Mouse (Mus musculus) kidney, embryonic 15.5 days (tissue): Measurements from ENCODE around the gene Tubb5. TPM values are rescaled to one million over a fixed set of nuclear protein-coding genes. Genes with fewer than 3 reads are reported as not detected.

Experiments
- ATAC-seq: fragments of 200-750 bp; cut with Nextera tagmentation; replicated peaks from 2 replicates; pipeline ENCODE4 v1.8.0; 2017; ENCODE audit warnings: moderate TSS enrichment; ENCODE audit not compliant: low FRiP score
- H3K27ac ChIP-seq: fragments of 300-500 bp; sonication (generic); 2 replicates; pipeline ENCODE4 v1.5.1; 2015; ENCODE audit warnings: mild to moderate bottlenecking, inconsistent platforms
- H3K27me3 ChIP-seq: fragments of 300-500 bp; sonication (generic); 2 replicates; pipeline ENCODE4 v1.6.1; 2015; ENCODE audit warnings: inconsistent platforms
- H3K36me3 ChIP-seq: fragments of 300-500 bp; sonication (generic); 2 replicates; pipeline ENCODE4 v1.6.1; 2015; ENCODE audit warnings: inconsistent platforms
- H3K4me1 ChIP-seq: fragments of 300-500 bp; sonication (generic); 2 replicates; pipeline ENCODE4 v1.6.1; 2015; ENCODE audit warnings: inconsistent platforms
- H3K4me2 ChIP-seq: fragments of 300-500 bp; sonication (generic); 2 replicates; pipeline ENCODE4 v1.6.1; 2015; ENCODE audit warnings: moderate library complexity, mild to moderate bottlenecking, inconsistent platforms
- H3K4me3 ChIP-seq: fragments of 300-500 bp; sonication (generic); replicated peaks from 2 replicates; pipeline ENCODE4 v1.5.1; 2015; ENCODE audit warnings: mild to moderate bottlenecking, inconsistent platforms
- H3K9ac ChIP-seq: fragments of 300-500 bp; sonication (generic); 2 replicates; pipeline ENCODE4 v1.6.1; 2015; ENCODE audit warnings: mild to moderate bottlenecking, inconsistent platforms
- H3K9me3 ChIP-seq: fragments of 300-500 bp; sonication (generic); replicated peaks from 2 replicates; pipeline ENCODE4 v1.6.1; 2016; ENCODE audit warnings: inconsistent platforms
- WGBS: fragments of 180-500 bp; shearing (Covaris S2); methylation state at CpG from one replicate; pipeline ENCODE4 v1.1.7; 2015; ENCODE audit warnings: mixed read lengths; 5-methylcytosine and 5-hydroxymethylcytosine counted together
- microRNA-seq: library from miRNA; unstranded; fragments of <30 nt; microRNA quantifications from one replicate; pipeline ENCODE4, GENCODE M21; 2016
- polyA plus RNA-seq: library from polyadenylated mRNA; unstranded; fragments of >200 nt; fragmentation: Nextera tagmentation; extraction: Ambion mirVana; gene quantifications from 2 replicates; pipeline ENCODE4 v1.2.1, GENCODE M21; 2015

Gene Tubb5
- polyA plus RNA-seq, 1 experiment from 2014 or later = 997 TPM

- Histone ChIP-seq H3K9ac (no peak overlapping the region), H3K36me3 (no peaks in the 10 kb centered on the region), H3K9me3 (no peaks in the 10 kb centered on the region), H3K27ac (no peak overlapping the region), H3K4me2 (no peak overlapping the region), H3K4me3 (no peak overlapping the region), H3K4me1 (no peaks in the 10 kb centered on the region), H3K27me3 (no peaks in the 10 kb centered on the region)
- no peak for ATAC-seq
- 82% methylated on average over 6 of the region's 6 CpGs for WGBS
Observed at GRCm38 (mm10) chr17:35783944-35784343, 54.2 kb downstream of the Tubb5 start.

Small RNA genes within 50 kb of the gene (microRNA-seq; reads per million reads assigned to microRNA genes)
- gene Gm28033 = not detected

Other genes with a start within 250 kb of the Tubb5 start
- gene Sfta2, start 236.8 kb downstream of the Tubb5 start, polyA plus RNA-seq = 1.8 and 2.9 TPM in 2 replicates
- not detected in 2 replicates for gene Gm9573, start 211.7 kb downstream of the Tubb5 start, polyA plus RNA-seq
- gene Mucl3, start 194.6 kb downstream of the Tubb5 start, polyA plus RNA-seq = 0.26 TPM in 2 replicates
- gene Vars2, start 170.7 kb downstream of the Tubb5 start, polyA plus RNA-seq = 15.9 and 18.8 TPM in 2 replicates
- 48.5 and 49.9 TPM in 2 replicates for gene Gtf2h4, start 164.6 kb downstream of the Tubb5 start, polyA plus RNA-seq
- gene Ddr1, start 133.7 kb downstream of the Tubb5 start, polyA plus RNA-seq = 83.0 and 86.1 TPM in 2 replicates
- gene Ier3, start 16.6 kb downstream of the Tubb5 start, polyA plus RNA-seq = 25.3 and 25.4 TPM in 2 replicates
- gene Flot1, start 15.1 kb downstream of the Tubb5 start, polyA plus RNA-seq = 42.3 and 44.6 TPM in 2 replicates
- 16.5 TPM in 2 replicates for gene Mdc1, start 3.2 kb upstream of the Tubb5 start, polyA plus RNA-seq
- gene Nrm, start 23.0 kb upstream of the Tubb5 start, polyA plus RNA-seq = 58.0 and 65.7 TPM in 2 replicates
- gene Ppp1r18, start 27.3 kb upstream of the Tubb5 start, polyA plus RNA-seq = 20.8 and 23.2 TPM in 2 replicates
- 40.9 and 42.4 TPM in 2 replicates for gene Dhx16, start 41.5 kb upstream of the Tubb5 start, polyA plus RNA-seq
- 31.2 and 34.7 TPM in 2 replicates for gene 2310061I04Rik, start 59.1 kb upstream of the Tubb5 start, polyA plus RNA-seq
- gene Atat1, start 71.8 kb upstream of the Tubb5 start, polyA plus RNA-seq = 86.5 and 91.6 TPM in 2 replicates
- 88.9 and 89.4 TPM in 2 replicates for gene Mrps18b, start 78.1 kb upstream of the Tubb5 start, polyA plus RNA-seq
- 47.5 and 47.6 TPM in 2 replicates for gene Ppp1r10, start 78.1 kb upstream of the Tubb5 start, polyA plus RNA-seq
- 98.1 and 103 TPM in 2 replicates for gene Abcf1, start 131.5 kb upstream of the Tubb5 start, polyA plus RNA-seq
- gene Gnl1, start 141.5 kb upstream of the Tubb5 start, polyA plus RNA-seq = 51.5 and 52.4 TPM in 2 replicates
- gene Prr3, start 141.9 kb upstream of the Tubb5 start, polyA plus RNA-seq = 41.5 and 42.5 TPM in 2 replicates
- 2.9 and 3.5 TPM in 2 replicates for gene H2-T24, start 182.3 kb upstream of the Tubb5 start, polyA plus RNA-seq
- gene H2-T23, start 194.5 kb upstream of the Tubb5 start, polyA plus RNA-seq = 4.3 and 4.5 TPM in 2 replicates
- gene H2-T22, start 204.4 kb upstream of the Tubb5 start, polyA plus RNA-seq = 13.8 and 14.1 TPM in 2 replicates
- gene Gm6034, start 204.7 kb upstream of the Tubb5 start, polyA plus RNA-seq = not detected in 2 replicates
- gene Gm11127, start 220.1 kb upstream of the Tubb5 start, polyA plus RNA-seq = not detected in 2 replicates